ENCODE assay signal across 8 mouse cellular contexts in the genomic region with DNA sequence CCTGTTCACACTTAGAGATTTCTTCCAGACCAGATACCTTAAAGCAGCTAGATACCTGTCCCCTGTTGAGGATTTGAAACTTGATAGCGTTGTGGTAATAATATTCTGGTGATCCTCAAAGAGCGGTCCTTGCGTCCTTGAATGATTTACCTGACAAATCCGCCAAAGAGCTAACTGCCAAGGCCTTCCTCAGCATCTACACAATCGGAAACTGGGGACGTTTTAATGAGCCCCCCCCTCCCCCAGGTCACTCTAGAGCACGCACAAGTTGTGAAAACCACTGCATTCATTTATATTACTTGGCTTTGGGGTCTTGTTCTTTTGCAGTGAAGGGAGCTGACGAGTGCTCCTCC. TPM values are rescaled to one million over a fixed set of nuclear protein-coding genes. Genes with fewer than 3 reads are reported as not detected.
DNase-seq lines count a peak whose midpoint lies in the region; ATAC-seq and TF ChIP-seq lines count a peak whose summit lies in the region.

No protein-coding gene starts in this region.

- no peak for DNase-seq in heart, adult 2 months
- no peak for DNase-seq in gastrocnemius, adult 8-10 months (ENCODE audit: low spot score in 2 of 2)
- no peak for DNase-seq in cerebellum, adult 9-10 months
- no peak for DNase-seq in embryo, embryonic 10.5 days (ENCODE audit: low spot score)

- H3K9ac ChIP-seq in heart, embryonic 16.5 days (ENCODE audit: low read length), result no peak overlapping the region
- no peak overlapping the region for H3K9ac ChIP-seq in heart, adult 2 months (ENCODE audit: low read depth, low read length)
- no peak overlapping the region for H3K9ac ChIP-seq in embryonic facial prominence, embryonic 15.5 days
- H3K9ac ChIP-seq in limb, embryonic 12.5 days (replicated peaks), result no peak overlapping the region
- H3K9ac ChIP-seq in neural tube, embryonic 13.5 days, result no peak overlapping the region

- no peak overlapping the region for H3K27ac ChIP-seq in heart, embryonic 16.5 days (ENCODE audit: low read length)
- H3K27ac ChIP-seq in heart, adult 2 months, result no peak overlapping the region; the same call in none of the 2 replicates
- peak overlapping the region; percentile 98; the same call in 1 of the 2 replicates for H3K27ac ChIP-seq in embryonic facial prominence, embryonic 15.5 days (replicated peaks)
- no peak overlapping the region for H3K27ac ChIP-seq in limb, embryonic 12.5 days
- peak overlapping the region; percentile 14; the same call in 1 of the 2 replicates for H3K27ac ChIP-seq in neural tube, embryonic 13.5 days (replicated peaks)

- peak overlapping the region; percentile 84 for H3K4me3 ChIP-seq in heart, embryonic 16.5 days (ENCODE audit: low read length)
- no peak overlapping the region for H3K4me3 ChIP-seq in heart, adult 2 months
- H3K4me3 ChIP-seq in embryonic facial prominence, embryonic 15.5 days (replicated peaks), result peak overlapping the region; percentile 94
- H3K4me3 ChIP-seq in limb, embryonic 12.5 days (replicated peaks), result peak overlapping the region; percentile 66
- H3K4me3 ChIP-seq in neural tube, embryonic 13.5 days, result peak overlapping the region; percentile 91; the same call in 1 of the 2 replicates

- WGBS in heart, embryonic 16.5 days, result 47% methylated on average over 8 of the region's 8 CpGs
- 68% methylated on average over 8 of the region's 8 CpGs for WGBS in heart, adult 2 months
- WGBS in embryonic facial prominence, embryonic 15.5 days, result 31% methylated on average over 8 of the region's 8 CpGs
- 35% methylated on average over 8 of the region's 8 CpGs for WGBS in limb, embryonic 12.5 days
- WGBS in neural tube, embryonic 13.5 days, result 42% methylated on average over 8 of the region's 8 CpGs

- intact Hi-C loops in heart, adult 2 months (cut with DNase I), result no loop called here

- no peak for TF ChIP-seq CTCF in heart, adult 2 months (IDR thresholded peaks at IDR 0.05)

- no peak for TF ChIP-seq POLR2A in heart, adult 2 months (IDR thresholded peaks at IDR 0.05; ENCODE audit: insufficient read depth, low read depth, low read length)

- no peaks in the 10 kb centered on the region for H3K36me3 ChIP-seq in heart, embryonic 16.5 days (ENCODE audit: control insufficient read depth, insufficient read depth)
- H3K36me3 ChIP-seq in heart, adult 2 months (ENCODE audit: control insufficient read depth, insufficient read depth, low read length), result 0 out of 2 replicates have a peak, but pooled peaks cover under 1% of the 10 kb centered on the region
- no peaks in the 10 kb centered on the region for H3K36me3 ChIP-seq in embryonic facial prominence, embryonic 15.5 days
- H3K36me3 ChIP-seq in limb, embryonic 12.5 days, result no peaks in the 10 kb centered on the region
- H3K36me3 ChIP-seq in neural tube, embryonic 13.5 days, result no peaks in the 10 kb centered on the region

- H3K79me2 ChIP-seq in heart, adult 2 months (replicated peaks; ENCODE audit: control insufficient read depth, insufficient read depth, low read length), result no peaks in the 10 kb centered on the region

- H3K9me3 ChIP-seq in heart, embryonic 16.5 days (replicated peaks; ENCODE audit: control insufficient read depth, low read length), result no peaks in the 10 kb centered on the region; the same call in 1 of the 2 replicates
- no peaks in the 10 kb centered on the region for H3K9me3 ChIP-seq in embryonic facial prominence, embryonic 15.5 days (replicated peaks)
- H3K9me3 ChIP-seq in limb, embryonic 12.5 days, result no peaks in the 10 kb centered on the region
- no peaks in the 10 kb centered on the region for H3K9me3 ChIP-seq in neural tube, embryonic 13.5 days

- no peaks in the 10 kb centered on the region for H3K27me3 ChIP-seq in heart, embryonic 16.5 days (ENCODE audit: control insufficient read depth, insufficient read depth, low read length)
- no peaks in the 10 kb centered on the region for H3K27me3 ChIP-seq in heart, adult 2 months (ENCODE audit: control insufficient read depth, insufficient read depth, low read length)
- no peaks in the 10 kb centered on the region for H3K27me3 ChIP-seq in embryonic facial prominence, embryonic 15.5 days
- H3K27me3 ChIP-seq in limb, embryonic 12.5 days, result no peaks in the 10 kb centered on the region
- H3K27me3 ChIP-seq in neural tube, embryonic 13.5 days, result no peaks in the 10 kb centered on the region

- no peak for TF ChIP-seq EP300 in heart, adult 2 months (IDR thresholded peaks at IDR 0.05; ENCODE audit: insufficient read depth, low read depth, low read length)

- peaks cover 25% of the 10 kb centered on the region for H3K4me1 ChIP-seq in heart, embryonic 16.5 days (ENCODE audit: control insufficient read depth, insufficient read depth, low read length)
- peaks cover 9% of the 10 kb centered on the region for H3K4me1 ChIP-seq in heart, adult 2 months (ENCODE audit: control insufficient read depth, insufficient read depth, low read length)
- H3K4me1 ChIP-seq in embryonic facial prominence, embryonic 15.5 days, result peaks cover 34% of the 10 kb centered on the region
- H3K4me1 ChIP-seq in limb, embryonic 12.5 days (replicated peaks), result peaks cover 20% of the 10 kb centered on the region
- peaks cover 25% of the 10 kb centered on the region for H3K4me1 ChIP-seq in neural tube, embryonic 13.5 days (replicated peaks)

- peak overlapping the region; percentile 94; the same call in 1 of the 2 replicates for H3K4me2 ChIP-seq in heart, embryonic 16.5 days (ENCODE audit: low read depth, low read length)
- H3K4me2 ChIP-seq in embryonic facial prominence, embryonic 15.5 days (replicated peaks), result peak overlapping the region; percentile 64
- peak overlapping the region; percentile 79 for H3K4me2 ChIP-seq in limb, embryonic 12.5 days
- H3K4me2 ChIP-seq in neural tube, embryonic 13.5 days, result peak overlapping the region; percentile 63

- ATAC-seq in heart, embryonic 16.5 days (replicated peaks; ENCODE audit: extremely low read depth, insufficient read depth, low FRiP score), result no peak
- no peak for ATAC-seq in embryonic facial prominence, embryonic 15.5 days (ENCODE audit: insufficient number of reproducible peaks, low FRiP score, low TSS enrichment, low read depth)
- no peak for ATAC-seq in limb, embryonic 12.5 days (ENCODE audit: insufficient number of reproducible peaks, insufficient read depth, low FRiP score, low TSS enrichment, low read depth)
- no peak for ATAC-seq in neural tube, embryonic 13.5 days (ENCODE audit: low read depth)

RNA-seq across cellular contexts. Expression of a gene that starts 0.7 kb away (rescaled TPM):
- 52.9 and 59.0 TPM in 2 replicates for polyA plus RNA-seq in heart, embryonic 16.5 days (2015; fragmentation: Nextera tagmentation; extraction: Ambion mirVana)
- total RNA-seq in heart, adult 2 months (2021), result 10 to 100 TPM; 28.2 to 31.6 TPM
- polyA plus RNA-seq in heart, adult 2 months (2012; rRNA removed), result 31.1 and 38.5 TPM in 2 replicates
- polyA plus RNA-seq in embryonic facial prominence, embryonic 15.5 days (2015; fragmentation: Nextera tagmentation; extraction: Ambion mirVana), result 117 and 121 TPM in 2 replicates
- polyA plus RNA-seq in limb, embryonic 12.5 days (2016; fragmentation: Nextera tagmentation; extraction: Ambion mirVana), result 110 and 120 TPM in 2 replicates
- 114 and 123 TPM in 2 replicates for polyA plus RNA-seq in neural tube, embryonic 13.5 days (2015; fragmentation: Nextera tagmentation; extraction: Ambion mirVana)
- total RNA-seq in gastrocnemius, adult 8-10 months (2022), result 10 to 100 TPM in 2 of 4 experiments, 1 to 10 TPM in 2; 5.9 to 11.2 (median 9.0) TPM

RNA-seq across cellular contexts. Expression of a gene that starts 15.8 kb away (rescaled TPM):
- polyA plus RNA-seq in heart, embryonic 16.5 days (2015; fragmentation: Nextera tagmentation; extraction: Ambion mirVana), result 299 and 310 TPM in 2 replicates
- 100 to 1,000 TPM; 509 to 574 TPM for total RNA-seq in heart, adult 2 months (2021)
- polyA plus RNA-seq in heart, adult 2 months (2012; rRNA removed), result 103 and 140 TPM in 2 replicates
- polyA plus RNA-seq in embryonic facial prominence, embryonic 15.5 days (2015; fragmentation: Nextera tagmentation; extraction: Ambion mirVana), result 567 and 575 TPM in 2 replicates
- 513 and 518 TPM in 2 replicates for polyA plus RNA-seq in limb, embryonic 12.5 days (2016; fragmentation: Nextera tagmentation; extraction: Ambion mirVana)
- polyA plus RNA-seq in neural tube, embryonic 13.5 days (2015; fragmentation: Nextera tagmentation; extraction: Ambion mirVana), result 351 and 415 TPM in 2 replicates
- 100 to 1,000 TPM; 371 to 534 (median 431) TPM for total RNA-seq in gastrocnemius, adult 8-10 months (2022)

RNA-seq across cellular contexts. Expression of a gene that starts 22.3 kb away (rescaled TPM):
- 0.25 and 0.41 TPM in 2 replicates for polyA plus RNA-seq in heart, embryonic 16.5 days (2015; fragmentation: Nextera tagmentation; extraction: Ambion mirVana)
- total RNA-seq in heart, adult 2 months (2021), result not detected
- polyA plus RNA-seq in heart, adult 2 months (2012; rRNA removed), result 0.20 TPM in 1 of 2 replicates, not detected in the other
- polyA plus RNA-seq in embryonic facial prominence, embryonic 15.5 days (2015; fragmentation: Nextera tagmentation; extraction: Ambion mirVana), result 0.95 TPM in 1 of 2 replicates, not detected in the other
- 0.37 TPM in 1 of 2 replicates, not detected in the other for polyA plus RNA-seq in limb, embryonic 12.5 days (2016; fragmentation: Nextera tagmentation; extraction: Ambion mirVana)
- 0.67 TPM in 1 of 2 replicates, not detected in the other for polyA plus RNA-seq in neural tube, embryonic 13.5 days (2015; fragmentation: Nextera tagmentation; extraction: Ambion mirVana)
- total RNA-seq in gastrocnemius, adult 8-10 months (2022), result not detected

RNA-seq across cellular contexts. Expression of a gene that starts 31.7 kb away (rescaled TPM):
- 10.7 and 12.5 TPM in 2 replicates for polyA plus RNA-seq in heart, embryonic 16.5 days (2015; fragmentation: Nextera tagmentation; extraction: Ambion mirVana)
- 1 to 10 TPM; 7.6 to 7.9 TPM for total RNA-seq in heart, adult 2 months (2021)
- 6.0 and 8.7 TPM in 2 replicates for polyA plus RNA-seq in heart, adult 2 months (2012; rRNA removed)
- polyA plus RNA-seq in embryonic facial prominence, embryonic 15.5 days (2015; fragmentation: Nextera tagmentation; extraction: Ambion mirVana), result 18.0 and 20.7 TPM in 2 replicates
- polyA plus RNA-seq in limb, embryonic 12.5 days (2016; fragmentation: Nextera tagmentation; extraction: Ambion mirVana), result 24.6 and 25.6 TPM in 2 replicates
- polyA plus RNA-seq in neural tube, embryonic 13.5 days (2015; fragmentation: Nextera tagmentation; extraction: Ambion mirVana), result 18.8 and 19.1 TPM in 2 replicates
- total RNA-seq in gastrocnemius, adult 8-10 months (2022), result 1 to 10 TPM; 3.2 to 5.9 (median 4.7) TPM

RNA-seq across cellular contexts. Expression of a gene that starts 42.5 kb away (rescaled TPM):
- polyA plus RNA-seq in heart, embryonic 16.5 days (2015; fragmentation: Nextera tagmentation; extraction: Ambion mirVana), result 2.5 and 3.2 TPM in 2 replicates
- total RNA-seq in heart, adult 2 months (2021), result 1 to 10 TPM in 1 of 2 experiments, under 1 TPM in 1; 0.64 to 1.6 TPM
- 2.3 and 2.7 TPM in 2 replicates for polyA plus RNA-seq in heart, adult 2 months (2012; rRNA removed)
- 6.8 and 7.4 TPM in 2 replicates for polyA plus RNA-seq in embryonic facial prominence, embryonic 15.5 days (2015; fragmentation: Nextera tagmentation; extraction: Ambion mirVana)
- 11.8 and 13.2 TPM in 2 replicates for polyA plus RNA-seq in limb, embryonic 12.5 days (2016; fragmentation: Nextera tagmentation; extraction: Ambion mirVana)
- 31.0 and 32.3 TPM in 2 replicates for polyA plus RNA-seq in neural tube, embryonic 13.5 days (2015; fragmentation: Nextera tagmentation; extraction: Ambion mirVana)
- total RNA-seq in gastrocnemius, adult 8-10 months (2022), result under 1 TPM; 0.19 to 0.51 (median 0.32) TPM

Comparison
In these comparisons a context has a peak if more than half of its experiments do, and no peak if none do; other contexts are left out.
1. H3K27ac ChIP-seq: peak in embryonic facial prominence, embryonic 15.5 days (single experiment) and neural tube, embryonic 13.5 days (single experiment); none in heart, embryonic 16.5 days (single experiment), heart, adult 2 months (single experiment) and limb, embryonic 12.5 days (single experiment).
2. Peak in every context shown above with its lines, with median percentiles within 50 percentile points of each other: H3K4me2 ChIP-seq.